Mouse (Mus musculus): ENCODE measurements around the gene Rps12-ps3. TPM values are rescaled to one million over a fixed set of nuclear protein-coding genes. Genes with fewer than 3 reads are reported as not detected.

Gene Rps12-ps3
- polyA plus RNA-seq, 1 experiment = 780 TPM

DNA sequence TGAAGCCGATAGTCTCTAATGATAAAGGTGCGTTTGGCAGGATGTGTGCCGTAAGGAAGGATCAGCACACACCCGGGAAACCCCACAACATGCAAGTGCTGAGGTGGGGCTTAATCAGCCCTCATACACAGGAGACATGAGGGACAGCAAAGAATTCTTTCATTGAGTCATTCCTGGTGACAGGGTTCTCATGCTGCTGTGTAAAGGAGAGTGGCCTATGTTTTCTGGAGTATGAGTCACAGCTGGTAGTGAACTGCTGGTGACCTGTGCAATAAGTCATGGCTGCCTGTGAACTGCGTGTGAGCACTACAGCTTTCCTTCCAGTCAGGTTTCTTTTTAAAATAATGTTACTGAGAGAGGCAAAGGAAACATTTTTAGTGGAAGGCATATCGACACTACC, 32.3 kb upstream of the Rps12-ps3 start:
- no peaks in the 10 kb centered on the region for H3K9me3 ChIP-seq (replicated peaks; ENCODE audit: control insufficient read depth, insufficient read depth, low read length, poor library complexity, severe bottlenecking)
- no peak overlapping the region for H3K27ac ChIP-seq (ENCODE audit: insufficient read depth, low read length)
- no peaks in the 10 kb centered on the region for H3K27me3 ChIP-seq (ENCODE audit: control insufficient read depth, insufficient read depth, low read length, poor library complexity, severe bottlenecking)
- no peaks in the 10 kb centered on the region for H3K4me1 ChIP-seq (ENCODE audit: control insufficient read depth, insufficient read depth, low read length)
- TF ChIP-seq CTCF (IDR thresholded peaks at IDR 0.05; ENCODE audit: low read depth, low read length) = no peak
- H3K36me3 ChIP-seq (ENCODE audit: control insufficient read depth, insufficient read depth, low read length, poor library complexity, severe bottlenecking) = no peaks in the 10 kb centered on the region
- H3K4me3 ChIP-seq (ENCODE audit: low read depth, low read length) = no peak overlapping the region
- H3K9ac ChIP-seq (ENCODE audit: low read depth, poor library complexity, severe bottlenecking) = no peak overlapping the region

GRCm38 (mm10) chr19:59292183-59292839, 29.8 kb upstream of the Rps12-ps3 start:
- Histone ChIP-seq H3K9ac (ENCODE audit: low read depth, poor library complexity, severe bottlenecking) (no peak overlapping the region), H3K27me3 (ENCODE audit: control insufficient read depth, insufficient read depth, low read length, poor library complexity, severe bottlenecking) (no peaks in the 10 kb centered on the region), H3K4me1 (ENCODE audit: control insufficient read depth, insufficient read depth, low read length) (no peaks in the 10 kb centered on the region), H3K4me3 (ENCODE audit: low read depth, low read length) (no peak overlapping the region), H3K36me3 (ENCODE audit: control insufficient read depth, insufficient read depth, low read length, poor library complexity, severe bottlenecking) (no peaks in the 10 kb centered on the region), H3K9me3 (replicated peaks; ENCODE audit: control insufficient read depth, insufficient read depth, low read length, poor library complexity, severe bottlenecking) (no peaks in the 10 kb centered on the region), H3K27ac (ENCODE audit: insufficient read depth, low read length) (no peak overlapping the region)
- no peak for TF ChIP-seq POLR2A (IDR thresholded peaks at IDR 0.05; ENCODE audit: insufficient read depth, low read length)
- TF ChIP-seq EP300 (IDR thresholded peaks at IDR 0.05; ENCODE audit: insufficient read depth, low read depth, low read length) = no peak
- no peak for TF ChIP-seq CTCF (IDR thresholded peaks at IDR 0.05; ENCODE audit: low read depth, low read length)

DNA sequence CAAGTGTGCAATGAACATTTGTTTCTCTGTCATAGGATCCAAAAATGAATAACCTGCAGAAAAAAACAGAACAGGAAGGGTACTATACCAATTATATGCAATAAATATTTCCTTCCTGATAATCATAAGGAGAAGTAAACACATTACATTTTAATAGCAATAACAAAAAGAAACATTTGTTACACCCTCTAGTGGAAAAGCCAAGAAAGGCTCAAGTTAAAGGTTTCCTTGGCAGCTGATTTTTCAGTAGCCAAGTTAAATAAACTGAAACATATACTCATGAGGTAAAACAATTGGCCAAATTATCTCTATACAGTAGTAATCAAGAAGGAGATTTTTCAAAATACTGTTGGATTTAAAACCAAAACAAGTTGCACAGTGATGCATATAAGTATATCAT, 6.8 kb upstream of the Rps12-ps3 start:
- Histone ChIP-seq H3K27ac (ENCODE audit: insufficient read depth, low read length) (no peak overlapping the region), H3K9ac (ENCODE audit: low read depth, poor library complexity, severe bottlenecking) (no peak overlapping the region), H3K36me3 (ENCODE audit: control insufficient read depth, insufficient read depth, low read length, poor library complexity, severe bottlenecking) (no peaks in the 10 kb centered on the region), H3K4me3 (ENCODE audit: low read depth, low read length) (no peak overlapping the region), H3K9me3 (replicated peaks; ENCODE audit: control insufficient read depth, insufficient read depth, low read length, poor library complexity, severe bottlenecking) (no peaks in the 10 kb centered on the region), H3K27me3 (ENCODE audit: control insufficient read depth, insufficient read depth, low read length, poor library complexity, severe bottlenecking) (no peaks in the 10 kb centered on the region), H3K4me1 (ENCODE audit: control insufficient read depth, insufficient read depth, low read length) (no peaks in the 10 kb centered on the region)
- TF ChIP-seq EP300 (IDR thresholded peaks at IDR 0.05; ENCODE audit: insufficient read depth, low read depth, low read length) (no peak), CTCF (IDR thresholded peaks at IDR 0.05; ENCODE audit: low read depth, low read length) (no peak), POLR2A (IDR thresholded peaks at IDR 0.05; ENCODE audit: insufficient read depth, low read length) (no peak)

DNA sequence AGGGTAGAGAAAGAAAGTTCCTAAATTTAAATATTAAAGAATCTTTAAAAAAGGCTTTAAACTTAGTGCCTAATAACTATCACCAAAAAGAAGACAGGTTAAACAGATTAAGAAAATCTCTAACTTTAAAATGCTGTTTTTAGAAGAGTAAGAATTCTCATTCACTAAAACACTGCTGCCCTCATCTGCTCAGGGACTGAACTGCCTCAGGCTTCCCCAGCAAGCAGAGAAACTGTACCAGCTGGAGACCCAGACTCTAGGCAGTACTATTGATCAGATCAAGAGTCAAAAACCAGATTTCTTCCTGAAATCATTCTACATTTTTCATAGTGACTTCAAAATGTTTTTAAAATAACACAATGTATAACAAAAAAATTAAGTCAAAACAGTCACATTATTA, 5.5 kb upstream of the Rps12-ps3 start:
- no peaks in the 10 kb centered on the region for H3K27me3 ChIP-seq (ENCODE audit: control insufficient read depth, insufficient read depth, low read length, poor library complexity, severe bottlenecking)
- H3K4me3 ChIP-seq (ENCODE audit: low read depth, low read length) = no peak overlapping the region
- no peak overlapping the region for H3K27ac ChIP-seq (ENCODE audit: insufficient read depth, low read length)
- no peaks in the 10 kb centered on the region for H3K9me3 ChIP-seq (replicated peaks; ENCODE audit: control insufficient read depth, insufficient read depth, low read length, poor library complexity, severe bottlenecking)
- TF ChIP-seq POLR2A (IDR thresholded peaks at IDR 0.05; ENCODE audit: insufficient read depth, low read length) = no peak
- TF ChIP-seq CTCF (IDR thresholded peaks at IDR 0.05; ENCODE audit: low read depth, low read length) = peak; percentile 21
- no peaks in the 10 kb centered on the region for H3K36me3 ChIP-seq (ENCODE audit: control insufficient read depth, insufficient read depth, low read length, poor library complexity, severe bottlenecking)
- no peak overlapping the region for H3K9ac ChIP-seq (ENCODE audit: low read depth, poor library complexity, severe bottlenecking)
- H3K4me1 ChIP-seq (ENCODE audit: control insufficient read depth, insufficient read depth, low read length) = no peaks in the 10 kb centered on the region

DNA sequence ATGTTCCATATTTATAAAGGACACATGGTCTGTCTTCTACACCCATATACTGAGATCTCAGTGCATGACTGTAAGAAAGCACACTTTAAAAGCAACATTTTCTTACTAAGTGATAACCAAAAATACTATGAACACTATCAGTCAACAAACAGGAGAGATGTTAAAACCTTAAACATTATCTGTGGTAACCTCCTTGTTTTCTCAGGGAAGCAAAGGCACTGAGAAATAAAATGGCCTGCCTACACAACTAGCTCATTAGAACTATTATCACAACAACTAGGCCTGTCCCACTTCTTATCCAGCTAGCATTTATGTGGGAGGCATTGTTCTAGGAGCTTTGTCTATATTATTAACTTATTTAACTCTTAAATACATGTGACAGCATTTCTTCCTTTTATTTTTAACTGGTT, 8.7 kb downstream of the Rps12-ps3 start:
- no peaks in the 10 kb centered on the region for H3K9me3 ChIP-seq (replicated peaks; ENCODE audit: control insufficient read depth, insufficient read depth, low read length, poor library complexity, severe bottlenecking)
- no peak for TF ChIP-seq EP300 (IDR thresholded peaks at IDR 0.05; ENCODE audit: insufficient read depth, low read depth, low read length)
- no peak for TF ChIP-seq CTCF (IDR thresholded peaks at IDR 0.05; ENCODE audit: low read depth, low read length)
- TF ChIP-seq POLR2A (IDR thresholded peaks at IDR 0.05; ENCODE audit: insufficient read depth, low read length) = no peak
- H3K27me3 ChIP-seq (ENCODE audit: control insufficient read depth, insufficient read depth, low read length, poor library complexity, severe bottlenecking) = no peaks in the 10 kb centered on the region
- no peaks in the 10 kb centered on the region for H3K4me1 ChIP-seq (ENCODE audit: control insufficient read depth, insufficient read depth, low read length)
- H3K9ac ChIP-seq (ENCODE audit: low read depth, poor library complexity, severe bottlenecking) = no peak overlapping the region
- H3K4me3 ChIP-seq (ENCODE audit: low read depth, low read length) = no peak overlapping the region
- no peak overlapping the region for H3K27ac ChIP-seq (ENCODE audit: insufficient read depth, low read length)
- no peaks in the 10 kb centered on the region for H3K36me3 ChIP-seq (ENCODE audit: control insufficient read depth, insufficient read depth, low read length, poor library complexity, severe bottlenecking)

GRCm38 (mm10) chr19:59336655-59337054, 14.6 kb downstream of the Rps12-ps3 start:
- H3K4me1 ChIP-seq (ENCODE audit: control insufficient read depth, insufficient read depth, low read length) = peaks cover 1% of the 10 kb centered on the region
- H3K9me3 ChIP-seq (replicated peaks; ENCODE audit: control insufficient read depth, insufficient read depth, low read length, poor library complexity, severe bottlenecking) = no peaks in the 10 kb centered on the region
- no peak overlapping the region for H3K27ac ChIP-seq (ENCODE audit: insufficient read depth, low read length)
- no peak for TF ChIP-seq CTCF (IDR thresholded peaks at IDR 0.05; ENCODE audit: low read depth, low read length)
- H3K4me3 ChIP-seq (ENCODE audit: low read depth, low read length) = no peak overlapping the region
- no peak overlapping the region for H3K9ac ChIP-seq (ENCODE audit: low read depth, poor library complexity, severe bottlenecking)
- no peaks in the 10 kb centered on the region for H3K36me3 ChIP-seq (ENCODE audit: control insufficient read depth, insufficient read depth, low read length, poor library complexity, severe bottlenecking)
- H3K27me3 ChIP-seq (ENCODE audit: control insufficient read depth, insufficient read depth, low read length, poor library complexity, severe bottlenecking) = no peaks in the 10 kb centered on the region

Data from ES-Bruce4 (cell line).